Mouse (Mus musculus): ENCODE results near the gene Ankrd34a. TPM values are rescaled to one million over a fixed set of nuclear protein-coding genes. Genes with fewer than 3 reads are reported as not detected.

The Ankrd34a gene
- polyA plus RNA-seq, 1 experiment, result 50.2 TPM

DNA sequence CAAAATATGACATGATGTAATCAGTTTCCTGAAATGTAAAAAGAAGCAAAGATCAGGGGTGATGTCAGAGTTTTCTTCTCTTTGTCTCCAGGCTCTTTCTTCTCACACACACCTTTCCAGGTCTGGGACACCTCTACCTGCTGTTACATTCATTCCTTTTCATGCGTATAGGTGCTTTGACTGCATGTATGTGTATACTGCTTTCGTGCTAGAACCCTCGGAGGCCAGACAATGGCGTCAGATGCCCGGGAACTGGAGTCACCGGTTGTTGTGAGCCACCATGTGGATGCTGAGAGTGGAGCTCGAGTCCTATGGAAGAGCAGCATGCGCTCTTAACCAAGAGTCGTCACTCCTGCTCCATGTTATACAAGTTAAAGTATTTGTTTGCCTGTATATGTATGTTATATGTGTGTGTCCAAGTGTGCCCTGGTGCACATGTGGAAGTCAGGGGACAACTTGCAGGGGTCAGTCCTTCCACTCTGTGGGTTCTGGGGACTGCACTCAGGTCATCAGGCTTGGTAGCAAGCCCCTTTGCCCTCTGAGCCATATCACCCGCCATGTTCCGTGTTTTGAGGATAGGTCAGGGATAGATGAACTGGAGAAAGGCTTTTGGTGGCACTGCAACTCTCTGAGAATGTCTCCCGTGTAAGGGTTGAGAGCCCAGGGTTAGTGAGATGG, 17.7 kb upstream of the Ankrd34a start:
- no peak for DNase-seq (ENCODE audit: extremely low spot score in 1 of 2, low spot score in 1 of 2)

DNA sequence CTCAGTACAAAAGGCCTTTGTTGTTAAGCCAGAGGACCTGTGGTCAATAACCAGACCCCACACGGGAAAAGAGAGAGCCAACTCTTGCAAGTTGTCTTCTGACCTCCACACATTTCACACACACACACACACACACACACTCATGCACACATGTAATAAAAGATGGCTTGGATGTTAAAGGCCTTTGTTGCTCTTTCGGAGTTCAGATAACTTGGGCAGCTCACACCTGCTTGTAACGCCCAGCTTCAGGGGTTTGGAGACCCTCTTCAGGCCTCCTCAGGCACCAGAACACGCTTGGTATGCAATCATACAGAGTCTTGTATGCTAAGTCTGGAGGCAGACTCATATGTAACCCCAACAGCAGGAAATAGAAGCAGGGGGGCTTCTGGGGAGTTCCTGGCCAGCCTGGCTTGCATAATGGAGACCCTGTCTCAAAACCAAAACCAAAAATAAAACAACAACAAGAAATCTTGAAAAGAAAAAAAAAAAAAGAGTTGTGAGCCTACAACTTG, 17.1 kb upstream of the Ankrd34a start:
- DNase-seq (ENCODE audit: extremely low spot score in 1 of 2, low spot score in 1 of 2), result no peak

DNA sequence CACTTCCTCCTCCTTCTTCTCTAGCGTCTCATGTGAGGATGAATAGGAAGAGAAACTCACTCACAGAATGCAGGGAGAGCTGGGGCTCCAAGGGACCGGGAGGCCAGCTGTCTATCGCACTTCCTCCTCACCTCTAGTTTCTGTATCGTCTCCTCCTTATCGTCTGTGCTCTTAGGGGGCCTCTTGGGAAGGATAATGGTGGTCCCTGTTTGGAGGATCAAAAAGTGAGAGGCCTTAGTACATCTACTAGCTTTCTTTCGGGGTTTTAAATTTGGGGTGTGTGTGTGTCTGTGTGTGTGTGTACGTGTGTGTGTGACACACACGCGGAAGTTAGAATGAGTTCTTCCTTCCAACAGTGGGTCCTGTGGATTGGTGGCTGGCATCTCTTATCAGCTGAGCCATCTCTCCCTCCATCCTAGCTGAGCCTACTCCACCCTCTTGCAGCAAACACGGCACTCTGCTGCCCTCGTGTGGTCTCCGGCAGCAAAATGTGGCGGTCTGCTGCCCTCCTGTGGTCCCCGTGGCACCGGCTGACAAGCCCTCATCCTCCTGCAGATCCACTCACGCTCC, 16.5 kb upstream of the Ankrd34a start:
- DNase-seq (ENCODE audit: extremely low spot score in 1 of 2, low spot score in 1 of 2), result peak; percentile 85 to 95

DNA sequence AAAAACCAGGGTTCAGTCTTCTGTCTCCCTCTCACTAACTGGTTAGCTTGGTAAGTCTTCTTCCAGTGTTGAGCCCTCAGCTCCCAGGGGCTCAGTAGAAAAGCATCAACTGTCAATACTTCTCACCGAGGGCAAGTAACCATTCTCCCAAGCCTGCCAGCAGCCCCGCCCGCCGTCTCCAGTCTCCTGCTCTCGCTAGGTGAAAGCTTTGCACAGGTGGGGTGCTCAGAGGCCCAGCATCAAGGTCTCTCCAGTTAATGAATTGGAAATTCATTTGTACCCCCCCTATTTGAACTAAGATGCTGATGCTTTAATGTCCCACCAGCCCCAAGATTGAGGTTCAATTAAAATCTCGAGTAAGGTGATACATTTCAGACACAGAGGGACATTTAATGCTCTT, 15.3 kb upstream of the Ankrd34a start:
- no peak for DNase-seq (ENCODE audit: extremely low spot score in 1 of 2, low spot score in 1 of 2)

DNA sequence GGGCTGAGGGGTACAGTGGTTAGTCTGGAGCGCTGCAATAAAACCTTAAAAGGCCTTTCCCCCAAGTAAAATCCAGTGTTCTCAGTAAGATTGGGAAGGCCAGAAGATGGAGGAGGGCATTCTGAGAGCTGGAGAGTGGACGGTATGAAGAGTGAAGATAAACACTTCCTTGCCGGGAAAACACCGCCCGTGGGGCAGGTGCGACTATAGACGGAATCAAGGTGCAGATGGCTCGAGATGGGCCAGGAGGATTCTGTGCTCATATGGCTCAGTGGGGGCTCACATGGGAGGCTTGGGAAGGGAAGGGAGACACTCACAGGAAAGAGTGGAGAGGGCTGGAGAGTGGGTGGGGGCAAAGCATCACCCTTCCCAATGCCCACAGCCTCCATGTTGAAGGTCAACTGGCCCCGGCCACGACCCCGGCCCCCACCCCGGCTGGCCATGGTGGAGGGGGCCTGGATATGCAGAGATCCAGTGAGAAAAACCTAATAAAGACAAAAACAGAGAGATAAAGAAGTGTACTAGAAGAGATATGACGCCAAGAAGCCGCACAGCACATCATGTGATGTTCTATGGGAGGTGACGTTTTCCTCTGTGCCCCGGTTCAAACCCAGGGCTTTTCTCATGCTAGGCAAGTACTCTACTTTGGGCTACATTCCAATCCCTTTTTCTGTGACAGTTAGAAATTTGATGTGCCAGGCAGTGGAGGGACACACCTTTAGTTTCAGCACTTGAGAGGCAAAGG, 14.5 kb upstream of the Ankrd34a start:
- no peak for DNase-seq (ENCODE audit: extremely low spot score in 1 of 2, low spot score in 1 of 2)

DNA sequence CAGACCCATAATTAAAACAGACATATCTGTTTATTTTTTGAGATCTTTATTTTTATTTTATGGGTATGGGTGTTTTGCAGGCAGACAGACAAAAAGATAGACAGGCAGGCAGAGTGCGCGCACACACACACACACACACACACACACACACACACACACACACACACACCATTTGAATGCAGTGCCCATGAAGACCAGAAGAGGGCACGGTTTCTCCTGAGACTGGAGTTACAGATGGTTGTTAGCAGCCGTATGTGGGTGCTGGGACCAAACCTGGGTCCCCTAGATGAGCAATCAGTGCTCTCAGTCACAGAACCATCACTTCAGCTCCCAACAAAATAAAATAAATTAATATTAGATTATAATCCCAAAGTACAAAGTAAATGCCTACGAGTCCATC, 13.1 kb upstream of the Ankrd34a start:
- DNase-seq (ENCODE audit: extremely low spot score in 1 of 2, low spot score in 1 of 2), result no peak

DNA sequence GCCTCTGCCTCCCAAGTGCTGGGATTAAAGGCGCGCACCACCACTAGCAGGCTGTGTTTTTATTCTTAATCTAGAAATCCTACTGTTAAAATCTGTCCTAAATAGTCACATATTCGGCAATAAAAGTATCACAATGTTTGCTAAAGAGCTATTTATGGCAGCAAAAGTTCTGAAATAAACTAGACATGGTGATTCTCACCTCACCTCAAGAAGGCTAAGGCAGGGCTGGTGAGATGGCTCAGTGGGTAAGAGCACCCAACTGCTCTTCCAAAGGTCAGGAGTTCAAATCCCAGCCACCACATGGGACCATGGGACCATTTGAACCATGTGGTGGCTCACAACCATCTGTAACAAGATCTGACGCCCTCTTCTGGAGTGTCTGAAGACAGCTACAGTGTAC, 5.8 kb upstream of the Ankrd34a start:
- DNase-seq (ENCODE audit: extremely low spot score in 1 of 2, low spot score in 1 of 2), result no peak

DNA sequence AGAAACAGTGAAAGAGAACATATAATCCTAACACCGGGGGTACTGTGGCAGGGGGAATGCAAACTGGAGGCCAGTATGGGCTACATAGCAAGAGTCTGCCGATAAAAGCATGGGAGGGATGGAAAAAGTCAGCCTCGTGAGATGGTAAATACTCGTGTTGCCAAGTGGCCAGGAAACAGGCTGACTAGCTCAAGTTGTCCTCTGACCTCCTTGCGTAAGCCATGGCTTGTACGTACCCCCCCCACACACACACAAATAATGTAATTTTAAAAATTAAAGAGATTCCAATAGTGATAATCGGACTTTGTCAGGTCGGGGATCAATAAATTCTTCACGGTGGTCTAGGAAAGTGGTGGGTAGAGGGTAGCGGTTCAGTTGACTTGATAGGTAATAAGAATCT, 3.1 kb upstream of the Ankrd34a start:
- no peak for DNase-seq (ENCODE audit: extremely low spot score in 1 of 2, low spot score in 1 of 2)

DNA sequence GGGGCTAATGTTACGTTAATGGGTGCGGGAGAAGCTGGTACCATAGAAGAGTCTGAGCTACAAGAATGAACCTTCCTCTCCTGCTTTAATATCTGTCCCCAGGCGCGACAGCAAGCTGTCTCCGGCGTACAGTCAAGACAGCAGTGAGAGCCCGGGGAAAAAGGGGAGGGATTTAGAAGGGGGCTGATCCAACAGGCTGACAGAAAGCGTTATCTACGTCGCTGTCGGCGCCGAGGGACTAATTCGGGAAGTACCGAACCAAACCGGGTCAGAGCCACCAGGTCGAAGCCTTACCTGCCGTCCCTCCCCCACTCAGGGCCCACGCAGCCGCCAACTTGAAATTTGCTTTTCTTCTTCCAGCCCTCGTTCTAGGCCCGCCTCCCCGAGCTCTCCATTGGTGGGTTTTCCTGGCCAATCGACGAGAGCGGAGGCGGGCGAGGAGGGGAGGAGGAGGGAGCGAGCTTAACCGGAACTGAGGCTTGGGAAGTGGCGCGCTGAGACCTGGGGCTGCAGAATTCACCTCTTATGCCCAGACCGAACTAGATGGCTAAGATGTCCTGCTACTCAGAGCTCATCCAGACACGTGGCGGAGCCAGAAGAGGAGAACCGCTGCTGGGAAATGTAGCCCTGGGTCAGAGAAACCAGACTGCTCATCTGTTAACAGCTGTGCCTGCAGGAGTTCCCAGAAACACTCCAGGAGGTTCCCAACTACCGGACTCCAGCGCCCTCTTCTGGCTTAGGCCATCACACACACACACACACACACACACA, 2.5 kb upstream of the Ankrd34a start, which contains the start of gene Polr3gl:
Gene Polr3gl (minus strand): TSS at position 392 of the 771 bp plus-strand sequence.
- DNase-seq (ENCODE audit: extremely low spot score in 1 of 2, low spot score in 1 of 2), result peak; percentile 89 to 95

DNA sequence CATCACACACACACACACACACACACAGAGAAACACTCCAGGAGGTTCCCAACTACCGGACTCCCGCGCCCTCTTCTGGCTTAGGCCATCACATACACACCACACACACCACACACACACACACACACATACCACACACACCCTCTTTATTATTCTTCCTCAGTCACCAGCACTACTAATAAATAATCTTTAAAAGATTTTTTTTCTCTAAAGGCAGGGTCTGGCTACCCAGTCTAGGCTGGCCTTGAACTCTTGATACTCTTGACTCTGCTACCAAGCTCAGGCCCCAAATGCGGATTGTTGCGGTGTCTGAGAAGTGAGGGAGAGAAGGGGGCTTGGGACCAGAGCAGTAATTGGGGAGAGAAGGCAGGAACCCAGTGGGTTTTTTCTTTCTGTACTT, 1.6 kb upstream of the Ankrd34a start:
- no peak for DNase-seq (ENCODE audit: extremely low spot score in 1 of 2, low spot score in 1 of 2)

DNA sequence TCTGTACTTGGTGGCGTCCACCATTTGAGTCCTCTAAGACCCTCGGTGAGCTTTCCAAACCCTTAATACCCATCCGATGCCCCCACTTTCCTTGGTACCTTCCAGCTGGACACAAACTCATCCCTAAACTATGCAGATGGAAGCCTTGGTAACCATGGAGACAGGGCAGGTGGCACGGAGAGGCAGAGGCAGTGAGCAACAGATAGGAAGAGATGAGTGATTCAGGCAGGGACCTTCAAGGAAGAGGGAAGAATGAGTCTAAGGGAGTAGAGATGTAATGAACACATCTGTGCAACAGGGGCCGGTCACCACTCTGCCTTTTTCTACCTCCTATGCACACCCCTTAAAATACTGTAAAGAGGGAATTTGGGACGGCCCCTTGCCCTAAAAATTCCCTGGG, 775 bp upstream of the Ankrd34a start:
- DNase-seq (ENCODE audit: extremely low spot score in 1 of 2, low spot score in 1 of 2), result peak; percentile 65 to 68

DNA sequence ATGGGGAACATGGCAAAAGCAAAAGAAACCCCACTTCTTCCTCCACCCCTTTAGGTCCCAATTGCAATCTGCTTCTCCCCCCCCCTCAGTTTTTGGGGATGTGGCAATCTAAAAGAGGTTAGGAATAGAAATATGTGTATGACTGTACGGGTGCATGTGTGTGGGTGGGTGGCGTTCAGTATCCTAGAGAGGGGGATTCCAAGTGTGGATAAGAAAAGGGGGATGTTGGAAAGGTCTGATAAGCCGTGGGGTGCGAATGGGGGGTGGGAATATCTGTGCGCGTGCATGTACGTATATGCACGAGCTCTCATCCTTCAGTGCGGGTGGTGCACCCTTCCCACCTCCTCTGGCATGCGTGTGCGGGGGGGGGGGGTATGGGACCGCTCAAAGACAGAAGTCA, 419 bp downstream of the Ankrd34a start:
- DNase-seq (ENCODE audit: extremely low spot score in 1 of 2, low spot score in 1 of 2), result peak in 1 of 2 experiments; percentile 39

DNA sequence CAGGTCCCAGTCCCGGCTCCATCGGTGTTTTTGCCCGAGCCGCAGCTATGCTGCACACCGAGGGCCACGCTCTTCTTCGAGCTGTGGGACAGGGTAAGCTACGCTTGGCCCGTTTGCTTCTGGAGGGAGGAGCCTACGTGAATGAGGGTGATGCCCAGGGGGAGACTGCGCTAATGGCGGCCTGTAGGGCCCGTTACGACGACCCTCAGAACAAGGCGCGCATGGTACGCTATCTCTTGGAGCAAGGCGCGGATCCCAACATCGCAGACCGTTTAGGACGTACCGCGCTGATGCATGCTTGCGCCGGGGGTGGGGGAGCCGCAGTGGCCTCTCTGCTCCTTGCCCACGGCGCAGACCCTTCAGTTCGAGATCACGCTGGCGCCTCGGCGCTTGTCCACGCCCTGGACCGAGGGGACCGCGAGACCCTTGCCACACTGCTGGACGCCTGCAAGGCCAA, 1.0 kb downstream of the Ankrd34a start:
- DNase-seq (ENCODE audit: extremely low spot score in 1 of 2, low spot score in 1 of 2), result no peak

DNA sequence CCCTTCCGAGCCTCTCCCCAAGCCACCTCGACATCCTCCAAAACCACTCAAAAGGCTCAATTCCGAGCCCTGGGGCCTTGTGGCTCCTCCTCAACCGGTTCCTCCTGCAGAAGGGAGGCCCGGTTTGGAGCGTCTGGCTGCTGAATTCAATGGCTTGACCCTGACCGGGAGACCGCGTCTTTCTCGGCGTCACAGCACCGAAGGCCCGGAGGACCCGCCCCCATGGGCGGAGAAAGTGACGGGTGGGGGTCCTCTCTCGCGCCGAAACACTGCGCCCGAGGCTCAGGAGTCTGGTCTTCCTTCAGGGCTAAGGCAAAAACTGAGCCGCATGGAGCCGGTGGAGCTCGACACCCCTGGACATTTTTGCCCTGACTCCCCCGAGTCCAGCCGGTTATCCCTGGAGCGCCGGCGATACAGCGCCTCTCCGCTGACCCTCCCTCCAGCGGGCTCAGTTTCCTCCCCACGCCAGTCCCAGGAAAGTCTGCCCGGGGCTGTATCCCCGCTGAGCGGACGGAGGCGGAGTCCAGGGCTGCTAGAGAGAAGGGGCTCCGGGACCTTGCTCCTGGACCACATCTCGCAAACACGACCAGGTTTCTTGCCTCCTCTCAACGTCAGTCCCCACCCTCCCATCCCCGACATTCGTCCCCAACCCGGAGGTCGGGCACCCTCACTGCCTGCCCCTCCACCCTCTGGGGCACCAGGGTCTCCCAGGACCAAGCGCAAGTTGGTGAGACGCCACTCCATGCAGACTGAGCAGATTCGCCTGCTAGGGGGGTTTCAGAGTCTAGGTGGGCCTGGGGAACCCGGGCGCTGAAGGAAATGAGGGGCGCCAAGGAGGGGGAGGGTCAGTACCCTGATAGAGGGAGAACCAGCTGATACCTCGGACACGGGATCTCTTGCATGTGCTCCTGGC, 2.0 kb downstream of the Ankrd34a start:
- DNase-seq (ENCODE audit: extremely low spot score in 1 of 2, low spot score in 1 of 2), result peak in 1 of 2 experiments; percentile 16

DNA sequence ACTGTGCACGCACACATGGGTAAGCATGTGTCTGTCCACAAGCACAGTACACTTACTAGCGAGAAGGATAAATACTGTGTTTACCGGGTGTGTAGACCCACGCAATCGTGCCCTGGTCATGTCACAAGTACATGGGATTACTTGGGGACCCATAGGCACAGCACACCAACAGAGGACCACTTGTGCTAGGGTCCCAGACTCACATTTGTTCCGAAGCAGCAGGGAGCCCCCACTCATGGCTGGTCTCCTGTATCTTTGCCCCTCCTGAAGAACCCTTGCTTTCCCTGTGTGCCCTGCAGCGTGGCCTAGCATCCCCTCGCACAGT, 2.6 kb downstream of the Ankrd34a start:
- no peak for DNase-seq (ENCODE audit: extremely low spot score in 1 of 2, low spot score in 1 of 2)

DNA sequence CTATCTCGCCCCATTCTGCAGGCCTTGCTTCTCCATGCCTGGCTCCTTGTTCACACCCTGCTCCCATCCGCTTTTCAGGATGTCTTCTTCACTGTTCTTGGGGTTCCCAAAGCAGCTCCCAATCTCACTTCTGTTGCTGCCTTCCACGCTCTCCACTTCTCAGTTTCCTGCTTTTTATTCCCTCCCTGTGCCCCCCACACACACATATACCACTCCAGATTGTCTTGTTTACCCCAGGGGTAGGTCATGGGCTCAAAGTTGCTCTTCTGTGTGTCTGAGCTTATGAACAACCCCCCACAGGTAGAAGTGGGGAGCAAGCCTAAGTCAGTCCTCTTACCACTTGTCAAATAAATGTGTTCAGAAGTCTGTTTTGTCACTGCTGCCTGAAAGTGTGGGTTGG, 3.0 kb downstream of the Ankrd34a start:
- no peak for DNase-seq (ENCODE audit: extremely low spot score in 1 of 2, low spot score in 1 of 2)

DNA sequence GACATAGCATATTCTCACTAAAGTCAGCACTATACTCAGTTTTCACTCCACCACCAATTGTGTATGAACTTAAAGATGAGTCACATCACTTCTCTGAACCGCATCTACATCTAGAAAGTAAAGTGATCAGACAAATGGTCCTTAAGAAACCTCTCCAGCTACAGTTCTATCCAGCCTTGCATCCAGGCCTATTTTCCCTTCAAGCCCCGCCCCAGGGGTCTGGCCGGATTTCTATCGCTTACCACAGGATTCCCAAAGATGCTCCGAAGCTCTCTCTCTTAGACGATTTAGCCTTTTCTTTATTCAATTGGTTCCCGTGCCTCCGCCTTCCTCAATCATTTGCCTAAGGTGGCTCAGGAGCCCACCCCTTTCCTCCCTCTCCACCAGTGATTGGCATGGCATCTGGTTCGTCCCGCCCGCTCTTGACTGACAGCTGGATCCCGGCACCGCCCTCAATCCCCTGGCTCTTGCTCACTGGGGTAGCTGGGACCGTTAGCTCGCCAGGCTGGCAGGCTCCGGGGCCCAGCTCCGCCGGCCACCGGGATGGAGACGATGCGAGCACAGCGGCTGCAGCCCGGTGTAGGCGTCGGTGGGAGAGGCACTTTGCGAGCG, 4.3 kb downstream of the Ankrd34a start, which contains the start of gene Lix1l:
Gene Lix1l (plus strand): TSS at position 511 of the 612 bp plus-strand sequence.
- peak; percentile 93 to 95 for DNase-seq (ENCODE audit: extremely low spot score in 1 of 2, low spot score in 1 of 2)

DNA sequence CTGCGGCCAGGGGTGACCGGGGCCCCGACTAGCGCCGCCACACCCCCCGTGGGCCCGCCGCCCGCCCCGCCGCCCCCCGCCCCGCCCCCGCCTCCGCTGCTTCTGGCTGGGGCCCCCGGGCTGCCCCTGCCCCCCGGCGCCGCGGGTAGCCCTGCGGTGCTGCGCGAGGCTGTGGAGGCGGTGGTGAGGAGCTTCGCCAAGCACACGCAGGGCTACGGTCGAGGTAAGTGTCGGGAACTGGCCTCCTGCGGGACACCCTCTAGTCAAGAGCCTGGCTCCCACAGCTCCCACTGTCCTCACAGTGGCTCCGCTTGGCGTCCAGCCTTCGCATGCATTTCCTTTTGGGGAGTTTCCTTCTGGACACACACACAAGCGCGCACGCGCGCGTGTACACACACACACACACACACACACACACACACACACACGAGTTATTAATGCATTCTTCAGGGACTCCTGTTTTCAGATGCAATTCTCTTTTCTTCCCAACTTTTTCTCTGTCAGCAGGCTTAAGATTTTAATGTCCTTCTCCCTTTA, 4.9 kb downstream of the Ankrd34a start:
- no peak for DNase-seq (ENCODE audit: extremely low spot score in 1 of 2, low spot score in 1 of 2)
